Mouse (Mus musculus): ENCODE results near the gene Rbm38. TPM values are rescaled to one million over a fixed set of nuclear protein-coding genes. Genes with fewer than 3 reads are reported as not detected.

Rbm38 gene
- polyA plus RNA-seq, 3 experiments from 2014 or later: 115 to 138 (median 124) TPM

- peak; percentile 60 for ATAC-seq
Observed at GRCm38 (mm10) chr2:173061443-173062351, 41.4 kb downstream of the Rbm38 start.

- peak; percentile 67 for ATAC-seq
Observed at GRCm38 (mm10) chr2:173063219-173063618, 42.9 kb downstream of the Rbm38 start.

GRCm38 (mm10) chr2:173064864-173065263, 44.6 kb downstream of the Rbm38 start:
- no peak for ATAC-seq

- ATAC-seq: no peak
Observed at GRCm38 (mm10) chr2:173072948-173073347, 52.6 kb downstream of the Rbm38 start.

GRCm38 (mm10) chr2:173073666-173074065, 53.4 kb downstream of the Rbm38 start:
- no peak for ATAC-seq

- ATAC-seq: no peak
Observed at GRCm38 (mm10) chr2:173076921-173077320, 56.6 kb downstream of the Rbm38 start.

GRCm38 (mm10) chr2:173079766-173080549, 59.7 kb downstream of the Rbm38 start:
- no peak for ATAC-seq

- no peak for ATAC-seq
Observed at GRCm38 (mm10) chr2:173080785-173081241, 60.5 kb downstream of the Rbm38 start.

- ATAC-seq: no peak
Observed at GRCm38 (mm10) chr2:173082706-173083105, 62.4 kb downstream of the Rbm38 start.

GRCm38 (mm10) chr2:173083106-173083505, 62.8 kb downstream of the Rbm38 start:
- ATAC-seq: no peak

- peak; percentile 67 for ATAC-seq
Observed at GRCm38 (mm10) chr2:173083712-173084475, 63.6 kb downstream of the Rbm38 start.

Other genes starting within 250 kb of the Rbm38 start
- gene Bmp7, start 80.2 kb upstream of the Rbm38 start, polyA plus RNA-seq (2017; shearing (Covaris generic)): 10 to 100 TPM in 2 of 3 experiments, 1 to 10 TPM in 1; 5.9 to 16.6 (median 14.8) TPM
- gene Spo11, start 42.8 kb upstream of the Rbm38 start, polyA plus RNA-seq (2017; shearing (Covaris generic)): 1 to 10 TPM; 4.6 to 6.3 (median 6.0) TPM
- gene Rae1, start 20.4 kb upstream of the Rbm38 start, polyA plus RNA-seq (2017; shearing (Covaris generic)): 10 to 100 TPM; 29.2 to 50.7 (median 50.2) TPM
- gene Ctcfl, start 99.0 kb downstream of the Rbm38 start, polyA plus RNA-seq (2017; shearing (Covaris generic)): not detected
- gene Pck1, start 132.6 kb downstream of the Rbm38 start, polyA plus RNA-seq (2017; shearing (Covaris generic)): not detected
- gene Zbp1, start 198.4 kb downstream of the Rbm38 start, polyA plus RNA-seq (2017; shearing (Covaris generic)): 100 to 1,000 TPM in 2 of 3 experiments, 10 to 100 TPM in 1; 72.5 to 144 (median 103) TPM